Mouse (Mus musculus) inflammation-experienced regulatory T-cells, adult 16 weeks (primary cell): ENCODE results near the gene Gm12248. TPM values are rescaled to one million over a fixed set of nuclear protein-coding genes. Genes with fewer than 3 reads are reported as not detected.

Source experiments
- polyA plus RNA-seq: library from polyadenylated mRNA; unstranded; fragments of 100-300 nt; shearing (Covaris generic); gene quantifications from one replicate; pipeline ENCODE4 v1.2.1, GENCODE M21; 2017

Gm12248 gene
- polyA plus RNA-seq: 0.40 TPM

GRCm38 (mm10) chr11:58093021-58093528 lies at the start of gene Gm12248:
Gene Gm12248, minus strand, starts transcription at chr11:58093134.

GRCm38 (mm10) chr11:58103697-58104306 lies 10.9 kb upstream of the Gm12248 start, which contains the start of gene Cnot8:
Gene Cnot8, plus strand, starts transcription at chr11:58104153.

Other genes with a start within 250 kb of the Gm12248 start
- gene Larp1, start 84.1 kb downstream of the Gm12248 start, polyA plus RNA-seq: 13.5 TPM
- gene Cnot8, start 11.0 kb upstream of the Gm12248 start, polyA plus RNA-seq: 125 TPM
- 12.2 TPM for gene Gemin5, start 75.4 kb upstream of the Gm12248 start, polyA plus RNA-seq
- gene Mrpl22, start 78.5 kb upstream of the Gm12248 start, polyA plus RNA-seq: 87.5 TPM
- 494 TPM for gene Igtp, start 106.4 kb upstream of the Gm12248 start, polyA plus RNA-seq
- gene Irgm2, start 106.5 kb upstream of the Gm12248 start, polyA plus RNA-seq: 86.2 TPM
- gene 4930438A08Rik, start 181.7 kb upstream of the Gm12248 start, polyA plus RNA-seq: not detected
- gene Zfp692, start 213.9 kb upstream of the Gm12248 start, polyA plus RNA-seq: 28.5 TPM
- 48.2 TPM for gene Zfp672, start 237.2 kb upstream of the Gm12248 start, polyA plus RNA-seq
- gene Sh3bp5l, start 237.6 kb upstream of the Gm12248 start, polyA plus RNA-seq: 30.7 TPM